Mouse (Mus musculus) thymus, adult 18-20 months (tissue): ENCODE measurements around the gene Atp2c1.
A peak's percentile ranks its signal among the peaks of the same experiment; 100 is the strongest.

Experiments
- DNase-seq, 2 experiments: peaks; one replicate each; pipeline ENCODE4 v3.0.0; 2022; ENCODE audit warnings: mixed read lengths in 2 of 2

Gene Atp2c1

DNA sequence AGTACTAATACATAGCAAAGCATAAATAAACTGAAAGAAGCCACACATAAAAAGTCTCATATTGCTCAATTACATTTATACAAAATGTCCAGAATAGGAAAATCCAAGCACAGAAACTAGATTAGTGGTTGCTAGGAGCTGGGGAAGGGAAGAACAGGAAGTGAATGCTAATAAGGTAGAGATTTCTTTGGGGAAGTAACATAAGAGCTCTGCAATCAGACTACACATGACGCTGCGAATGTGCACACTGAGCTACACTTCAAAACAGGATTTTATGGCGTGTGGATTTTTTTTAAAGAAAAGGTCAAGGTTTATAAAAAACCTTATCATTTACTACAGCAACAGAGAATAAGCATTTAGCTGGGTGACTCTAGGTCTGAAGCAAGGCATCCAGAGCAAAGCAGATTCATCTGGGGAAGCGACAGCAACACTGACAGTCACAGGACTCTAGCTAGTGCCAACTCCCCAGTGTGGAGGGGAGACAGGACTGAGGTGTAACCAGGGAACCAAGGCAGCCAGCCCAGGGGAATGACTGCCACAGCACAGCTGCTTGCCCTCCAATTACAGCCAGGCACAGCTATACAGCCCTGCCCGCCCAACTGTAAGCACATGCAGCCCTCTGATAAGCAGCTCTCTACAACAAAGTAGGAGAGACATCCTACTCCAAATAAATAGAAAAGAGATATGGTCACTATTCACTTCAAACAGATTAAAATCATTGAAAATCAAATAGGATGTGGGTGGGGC is 42.6 kb downstream of the Atp2c1 start:
- DNase-seq, result no peak

GRCm38 (mm10) chr9:105483880-105484279 is 43.2 kb downstream of the Atp2c1 start:
- no peak for DNase-seq

DNA sequence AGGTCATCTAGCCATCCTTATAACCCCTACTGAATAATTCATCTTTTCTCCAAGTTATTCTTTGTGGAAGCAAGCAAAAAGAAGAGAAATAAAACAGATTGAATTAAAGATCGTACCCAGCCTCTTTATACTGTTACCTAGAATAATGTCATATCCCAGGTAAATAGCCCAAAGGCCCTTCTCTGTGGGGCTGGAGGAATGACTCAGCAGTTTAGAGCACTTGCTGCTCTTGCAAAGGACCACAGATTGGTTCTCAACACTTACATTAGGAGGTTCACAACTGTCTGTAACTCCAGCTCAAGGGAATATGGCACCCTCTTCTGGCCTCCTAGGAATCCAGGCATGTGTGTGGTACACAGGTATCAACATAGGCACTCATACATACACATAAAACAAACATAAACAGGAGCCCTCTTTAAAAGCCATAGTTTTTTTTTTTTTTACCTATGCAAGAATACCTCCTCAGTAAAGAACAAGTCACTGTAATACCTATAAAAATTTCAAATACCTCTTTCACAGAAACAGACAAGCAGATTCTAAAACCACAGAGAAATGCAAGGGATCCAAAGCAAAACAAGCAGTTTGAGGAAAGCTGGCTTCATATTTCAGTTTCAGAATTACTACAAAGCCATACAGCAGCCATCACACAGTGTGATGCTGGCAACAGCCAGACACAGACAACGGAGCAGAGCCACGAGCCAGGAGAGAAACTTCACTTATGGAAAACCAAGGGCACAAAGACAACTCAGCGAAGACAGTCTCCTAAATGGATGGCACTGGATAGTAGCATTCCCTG is 44.2 kb downstream of the Atp2c1 start:
- no peak for DNase-seq

GRCm38 (mm10) chr9:105482070-105482469 is 45.0 kb downstream of the Atp2c1 start:
- DNase-seq, result no peak

DNA sequence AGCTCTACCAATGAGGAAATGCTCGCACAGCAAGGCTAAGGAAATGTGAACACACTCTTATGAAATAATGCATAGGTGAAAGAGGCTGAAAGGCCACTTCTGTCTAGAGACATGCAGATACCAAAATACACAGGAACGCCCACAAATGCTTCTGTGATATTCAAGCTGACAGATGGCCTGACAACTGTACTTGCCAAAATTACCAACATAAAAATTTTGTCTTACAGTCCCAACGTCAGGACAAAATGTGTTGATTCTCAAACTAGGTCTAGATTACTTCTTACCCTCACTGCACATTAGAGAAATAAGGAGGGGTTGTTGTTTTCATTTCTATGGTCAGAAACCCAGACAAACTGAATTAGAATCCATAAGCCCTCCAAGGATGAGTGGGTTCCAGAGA is 51.0 kb downstream of the Atp2c1 start:
- no peak for DNase-seq

GRCm38 (mm10) chr9:105474910-105475309 is 52.2 kb downstream of the Atp2c1 start:
- DNase-seq, result no peak

- DNase-seq, result no peak
Observed at GRCm38 (mm10) chr9:105467787-105468186, 59.3 kb downstream of the Atp2c1 start.

GRCm38 (mm10) chr9:105461496-105461895 is 65.6 kb downstream of the Atp2c1 start:
- no peak for DNase-seq

DNA sequence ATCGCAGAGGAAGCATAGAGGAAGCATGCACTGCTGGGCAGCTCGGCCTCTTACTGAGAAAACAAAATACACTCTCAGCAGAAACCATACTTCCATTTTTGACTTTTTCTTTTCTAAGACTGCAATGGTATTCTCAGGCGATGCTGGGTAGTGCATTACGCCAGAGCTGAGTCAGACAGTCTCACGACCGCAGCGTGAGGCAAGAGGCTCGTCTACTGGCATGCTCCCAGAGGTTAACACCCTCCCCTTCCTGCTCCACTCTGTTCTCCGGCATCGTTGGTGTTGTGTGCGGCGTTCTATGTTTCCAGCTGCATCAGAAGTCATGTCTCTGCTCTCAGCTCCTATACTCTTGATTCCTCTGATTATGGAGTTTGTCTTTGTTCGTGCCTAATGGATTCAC is 68.1 kb downstream of the Atp2c1 start:
- DNase-seq, result no peak

DNA sequence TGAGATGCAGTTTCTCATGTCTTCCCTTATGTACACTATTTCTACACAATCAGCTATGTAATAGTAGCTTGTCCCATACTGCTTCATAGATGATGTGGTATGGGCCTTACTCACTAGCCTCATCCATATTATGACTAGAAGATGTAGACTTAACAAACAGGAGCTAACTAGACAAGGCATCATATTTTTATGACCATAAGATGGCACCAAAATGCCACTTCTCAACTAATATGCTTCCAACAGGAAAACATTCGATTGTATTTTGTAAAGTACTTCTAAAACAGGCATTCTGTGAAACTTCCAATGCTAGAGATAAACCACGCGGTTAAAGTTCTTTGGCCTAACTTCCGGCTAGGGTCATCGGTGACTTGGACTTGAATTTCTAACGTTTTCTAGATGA is 118.6 kb downstream of the Atp2c1 start:
- DNase-seq, result no peak

DNA sequence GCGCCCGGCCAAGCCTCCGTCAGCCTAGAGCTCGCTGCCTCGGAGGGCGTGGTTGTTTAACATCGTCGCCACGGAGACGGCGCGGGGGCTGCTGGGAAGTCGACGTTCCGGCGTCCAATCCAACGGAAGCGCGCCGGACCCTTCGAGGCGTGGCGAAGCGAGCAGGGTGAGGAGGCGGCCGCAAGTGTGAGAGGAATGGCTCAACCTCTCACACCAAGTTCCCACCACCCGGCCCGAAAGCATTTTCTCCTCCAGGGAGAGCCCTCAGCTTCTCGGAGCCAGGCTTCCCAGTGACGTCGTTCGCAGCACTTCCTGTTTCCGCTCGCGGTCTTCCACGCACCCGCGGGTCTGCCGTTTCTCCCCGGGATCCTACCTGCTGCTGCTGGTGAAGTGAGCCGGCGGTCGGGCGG is 131.9 kb downstream of the Atp2c1 start, which contains the start of the genes Aste1 and Nek11:
Gene Aste1, plus strand, starts transcription at position 175 of the 410 bp plus-strand sequence.
Gene Nek11, minus strand, starts transcription at position 307 of the 410 bp plus-strand sequence.
- DNase-seq, result peak; percentile 85 to 87

DNA sequence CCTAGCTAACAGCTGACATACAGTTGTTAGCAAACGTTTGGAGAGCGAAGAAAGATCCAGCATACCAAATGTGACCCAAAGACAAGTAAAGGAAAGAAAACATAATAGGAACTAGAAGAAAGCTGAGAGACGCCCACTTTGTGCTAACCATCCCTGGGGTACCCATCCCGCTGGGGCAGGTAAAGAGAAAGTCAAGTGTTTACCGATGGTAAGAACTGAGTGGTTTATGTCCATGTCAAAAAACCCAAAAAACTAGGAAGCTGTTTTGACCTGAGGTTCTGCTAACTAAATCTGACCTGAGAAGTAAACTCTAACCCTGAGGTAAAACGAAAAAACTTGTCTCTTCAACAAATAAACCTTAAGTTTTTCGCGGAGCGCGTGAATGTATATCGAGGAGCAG is 132.4 kb downstream of the Atp2c1 start:
- no peak for DNase-seq

DNA sequence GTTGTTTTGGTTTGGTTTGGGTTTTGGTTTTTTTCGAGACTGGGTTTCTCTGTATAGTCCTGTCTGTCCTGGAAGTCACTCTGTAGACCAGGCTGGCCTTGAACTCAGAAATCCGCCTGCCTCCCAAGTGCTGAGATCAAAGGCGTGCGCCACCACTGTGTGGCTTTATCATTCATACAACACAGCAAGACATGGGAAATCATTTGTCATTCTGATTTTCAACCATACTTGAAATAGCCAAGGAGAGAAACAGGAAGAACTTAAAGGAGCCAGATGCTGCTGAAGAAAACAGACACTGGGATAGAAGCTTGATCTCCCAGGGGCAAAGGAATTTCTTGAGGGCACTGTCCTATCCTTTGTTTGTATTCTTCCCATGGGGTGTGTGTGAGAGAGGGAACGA is 136.5 kb downstream of the Atp2c1 start:
- DNase-seq, result no peak

GRCm38 (mm10) chr9:105389289-105389688 is 137.8 kb downstream of the Atp2c1 start:
- peak; percentile 10 to 28 for DNase-seq

DNA sequence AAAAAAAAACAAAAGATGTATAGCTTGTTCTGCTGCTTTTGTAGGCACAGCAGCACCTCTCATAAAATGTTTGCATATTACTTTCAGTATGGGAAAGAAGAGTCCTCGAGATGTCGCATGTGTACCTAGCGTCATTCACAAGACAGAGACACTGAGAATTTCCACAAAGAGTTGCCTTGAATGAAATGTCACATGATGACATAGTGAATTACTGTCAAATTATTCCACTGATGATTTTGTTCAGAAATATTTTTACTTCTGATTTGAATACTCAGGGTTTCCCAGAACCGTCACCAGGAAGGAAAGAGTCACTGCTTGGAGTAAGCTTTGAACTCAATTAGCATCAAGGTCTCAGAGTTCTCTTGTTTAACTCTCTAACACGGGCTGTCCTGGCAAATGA is 139.7 kb downstream of the Atp2c1 start:
- DNase-seq, result no peak

GRCm38 (mm10) chr9:105379533-105380145 is 147.5 kb downstream of the Atp2c1 start:
- DNase-seq, result no peak

- no peak for DNase-seq
Observed at GRCm38 (mm10) chr9:105377622-105378021, 149.5 kb downstream of the Atp2c1 start.

- no peak for DNase-seq
Observed at GRCm38 (mm10) chr9:105376954-105377530, 150.1 kb downstream of the Atp2c1 start.

GRCm38 (mm10) chr9:105376411-105376810 is 150.7 kb downstream of the Atp2c1 start:
- DNase-seq, result no peak

DNA sequence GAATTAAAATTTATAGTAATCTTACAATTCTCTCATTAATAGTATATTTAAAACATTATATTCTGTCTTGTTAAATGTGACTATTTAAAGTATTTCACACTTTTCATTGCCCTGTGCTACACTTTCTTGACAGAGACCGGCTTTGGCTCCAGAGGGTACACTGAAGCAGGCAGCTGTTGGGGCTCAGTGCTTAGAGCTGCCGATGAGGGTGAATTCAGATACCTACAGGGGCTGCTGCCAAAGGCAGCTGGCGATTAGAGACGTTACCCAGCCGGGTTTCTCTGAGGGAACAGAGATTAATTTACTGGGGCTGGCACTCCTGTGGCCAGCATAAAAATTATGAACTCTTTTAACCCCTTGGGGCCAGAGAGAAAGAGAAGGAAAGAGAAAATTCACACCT is 152.8 kb downstream of the Atp2c1 start:
- DNase-seq, result no peak

DNA sequence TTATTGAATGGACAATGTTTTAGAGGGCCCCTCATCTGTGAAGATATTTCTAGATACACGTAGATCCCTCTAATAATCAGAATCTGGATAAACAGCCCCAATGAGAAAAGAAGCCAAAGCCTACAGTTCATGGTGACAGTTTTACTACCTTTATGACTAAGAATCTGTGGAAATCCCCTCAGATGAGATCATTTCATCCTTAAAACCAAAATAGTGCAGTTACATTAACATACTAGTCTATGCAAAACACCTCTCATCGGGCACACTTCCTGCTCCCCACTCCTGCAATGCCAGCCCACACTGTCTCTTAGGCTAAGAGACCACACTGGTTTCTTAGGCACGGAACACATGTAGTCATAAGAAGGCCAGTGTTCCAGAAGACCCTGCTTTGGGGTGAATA is 158.5 kb downstream of the Atp2c1 start:
- no peak for DNase-seq

DNA sequence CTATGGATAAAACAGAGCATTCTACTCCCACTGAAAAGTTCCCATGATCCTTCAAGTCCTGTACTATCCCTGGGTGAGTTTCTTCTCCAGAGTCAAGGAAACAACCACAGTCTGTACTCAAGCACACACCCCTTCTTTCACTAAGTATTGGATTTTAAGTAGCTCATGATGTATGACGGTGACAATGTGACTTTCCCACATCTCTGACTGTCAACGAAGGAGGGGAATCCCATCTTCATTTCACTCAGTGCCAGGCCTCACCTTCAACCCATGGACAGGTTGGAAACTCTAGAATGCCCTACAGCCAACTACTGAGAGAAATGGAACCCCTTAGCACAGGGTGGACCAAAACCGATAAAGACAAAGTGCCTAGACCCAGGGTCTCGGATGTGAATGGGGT is 160.9 kb downstream of the Atp2c1 start:
- DNase-seq, result no peak

- DNase-seq, result no peak
Observed at GRCm38 (mm10) chr9:105363520-105364231, 163.4 kb downstream of the Atp2c1 start.
